Mouse (Mus musculus) ES-E14 (cell line): Measurements from ENCODE around the gene Agap1. TPM values are rescaled to one million over a fixed set of nuclear protein-coding genes. Genes with fewer than 3 reads are reported as not detected.

Source experiments
- DNase-seq: peaks from one replicate; pipeline ENCODE4 v3.0.0-alpha.2; 2013; ENCODE audit warnings: low read depth, low spot score
- H3K27ac ChIP-seq: 2 replicates; pipeline ENCODE4 v1.5.1; 2012; ENCODE audit warnings: low read depth, mild to moderate bottlenecking, low read length, moderate library complexity, mixed read lengths; ENCODE audit not compliant: poor library complexity, insufficient read depth, severe bottlenecking
- H3K36me3 ChIP-seq: 2 replicates; pipeline ENCODE4 v1.6.1; 2012; ENCODE audit warnings: mild to moderate bottlenecking, low read length, moderate library complexity, mixed read lengths; ENCODE audit not compliant: control insufficient read depth, poor library complexity, insufficient read depth, severe bottlenecking
- H3K4me1 ChIP-seq, 2 experiments: fragments of 150-350 bp in 1 of 2; sonication (generic) in 1 of 2; 2 replicates each; pipeline ENCODE4 v1.6.1; 2012; ENCODE audit warnings: low read length in 2 of 2, mild to moderate bottlenecking in 1 of 2, mixed read lengths in 1 of 2; ENCODE audit not compliant: control insufficient read depth in 2 of 2, insufficient read depth in 2 of 2, poor library complexity in 1 of 2
- H3K4me3 ChIP-seq, 2 experiments: fragments of 150-350 bp in 1 of 2; sonication (generic) in 1 of 2; 2 replicates each; pipeline ENCODE4 v1.5.1; 2012; ENCODE audit warnings: low read length in 2 of 2, low read depth in 1 of 2, mild to moderate bottlenecking in 1 of 2, mixed read lengths in 1 of 2; ENCODE audit not compliant: insufficient read depth in 1 of 2, poor library complexity in 1 of 2, severe bottlenecking in 1 of 2
- H3K9ac ChIP-seq: 2 replicates; pipeline ENCODE4 v1.6.1; 2012; ENCODE audit warnings: low read depth, mild to moderate bottlenecking, low read length, mixed read lengths; ENCODE audit not compliant: poor library complexity, insufficient read depth, severe bottlenecking
- H3K9me3 ChIP-seq: fragments of 150-350 bp; sonication (generic); 2 replicates; pipeline ENCODE4 v1.6.1; 2012; ENCODE audit warnings: low read depth, mild to moderate bottlenecking, low read length; ENCODE audit not compliant: control insufficient read depth, insufficient read depth
- CHD2 ChIP-seq: IDR thresholded peaks from 2 replicates; pipeline ENCODE4 v1.6.1; 2014; ENCODE audit warnings: mild to moderate bottlenecking, low read depth, low read length, inconsistent platforms
- HCFC1 ChIP-seq: IDR thresholded peaks from 2 replicates; pipeline ENCODE4 v1.6.1; 2012; ENCODE audit warnings: low read length, inconsistent platforms, borderline replicate concordance; ENCODE audit not compliant: insufficient read depth
- MAFK ChIP-seq: IDR thresholded peaks from 2 replicates; pipeline ENCODE4 v1.6.1; 2014; ENCODE audit warnings: mild to moderate bottlenecking, low read depth, low read length, inconsistent platforms; ENCODE audit not compliant: insufficient read depth
- ZC3H11A ChIP-seq: IDR thresholded peaks from 2 replicates; pipeline ENCODE4 v1.6.1; 2012; ENCODE audit warnings: low read depth, mild to moderate bottlenecking, inconsistent platforms, low read length, borderline replicate concordance
- ZNF384 ChIP-seq: IDR thresholded peaks from 2 replicates; pipeline ENCODE4 v1.6.1; 2012; ENCODE audit warnings: low read depth, low read length, inconsistent platforms
- in situ Hi-C, 2 experiments: fragments of 600-800 bp; cut with MboI; formaldehyde crosslinking; loops; one replicate each; pipeline ENCODE4 v1.15.1; 2025; ENCODE audit warnings: low sequenced_read_pairs in 2 of 2, inconsistent platforms in 1 of 2; ENCODE audit not compliant: unreplicated experiment in 2 of 2
- total RNA-seq: library from RNA; depleted of rRNA; stranded (reverse); fragments of 300-350 nt; gene quantifications from 2 replicates; pipeline ENCODE4 v1.2.3, GENCODE M21; 2012

Agap1 gene
- total RNA-seq, 1 experiment = 19.8 TPM

DNA sequence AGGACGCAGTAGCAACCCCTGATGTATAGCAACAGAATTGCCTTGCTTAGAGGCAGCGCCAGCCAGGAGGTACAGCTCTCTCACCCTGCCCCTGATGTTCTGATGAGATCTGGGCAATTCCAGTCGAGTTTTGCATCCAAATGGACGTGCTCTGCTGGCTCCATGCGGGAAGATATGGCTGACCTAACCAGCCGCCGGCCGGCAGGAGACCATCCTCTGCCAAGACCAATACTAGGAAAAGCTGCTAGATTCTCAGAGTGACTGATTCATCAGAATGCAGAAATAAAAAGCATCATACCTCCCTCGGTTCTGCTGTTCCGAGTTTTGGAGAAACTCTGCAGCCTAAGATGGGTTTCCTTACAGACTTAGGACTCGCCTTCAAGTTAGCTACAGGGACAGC, 423.9 kb downstream of the Agap1 start:
- no peak overlapping the region for H3K9ac ChIP-seq
- in situ Hi-C loops = no loop called here
- no peak for DNase-seq
- no peak overlapping the region for H3K4me3 ChIP-seq
- H3K4me1 ChIP-seq = peaks cover 14 to 39% of the 10 kb centered on the region in 2 experiments
- H3K9me3 ChIP-seq = no peaks in the 10 kb centered on the region
- no peak for TF ChIP-seq MAFK
- TF ChIP-seq HCFC1 = no peak
- TF ChIP-seq CHD2 = no peak
- H3K27ac ChIP-seq = peak overlapping the region; percentile 3; the same call in 1 of the 2 replicates
- H3K36me3 ChIP-seq = no peaks in the 10 kb centered on the region

DNA sequence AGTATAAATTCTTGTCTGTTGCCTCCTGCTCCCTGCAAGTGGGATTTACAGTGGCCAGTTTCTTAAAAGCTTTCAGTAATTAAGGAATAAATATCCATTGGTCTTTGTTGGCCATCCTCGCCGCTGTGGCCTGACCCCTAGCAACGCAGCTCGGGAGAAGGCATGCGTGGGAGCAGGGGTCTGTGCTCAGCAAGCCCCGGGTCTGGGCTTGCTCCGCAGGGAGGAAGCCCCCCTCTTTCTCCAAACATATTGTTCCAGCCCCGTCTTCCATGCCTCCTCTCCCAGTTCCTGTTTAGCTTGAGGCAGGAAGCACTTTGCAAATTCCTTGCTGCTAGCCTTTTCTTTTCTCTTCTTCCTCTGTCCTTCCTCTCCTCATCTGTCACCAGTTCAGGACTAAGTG, 425.6 kb downstream of the Agap1 start:
- Histone ChIP-seq H3K27ac (no peak overlapping the region), H3K9me3 (no peaks in the 10 kb centered on the region), H3K36me3 (no peaks in the 10 kb centered on the region), H3K4me3 (no peak overlapping the region), H3K4me1 (peaks cover 14 to 41% of the 10 kb centered on the region in 2 experiments), H3K9ac (no peak overlapping the region)
- TF ChIP-seq CHD2 (no peak), ZNF384 (no peak)
- in situ Hi-C loops = no loop called here
- no peak for DNase-seq

DNA sequence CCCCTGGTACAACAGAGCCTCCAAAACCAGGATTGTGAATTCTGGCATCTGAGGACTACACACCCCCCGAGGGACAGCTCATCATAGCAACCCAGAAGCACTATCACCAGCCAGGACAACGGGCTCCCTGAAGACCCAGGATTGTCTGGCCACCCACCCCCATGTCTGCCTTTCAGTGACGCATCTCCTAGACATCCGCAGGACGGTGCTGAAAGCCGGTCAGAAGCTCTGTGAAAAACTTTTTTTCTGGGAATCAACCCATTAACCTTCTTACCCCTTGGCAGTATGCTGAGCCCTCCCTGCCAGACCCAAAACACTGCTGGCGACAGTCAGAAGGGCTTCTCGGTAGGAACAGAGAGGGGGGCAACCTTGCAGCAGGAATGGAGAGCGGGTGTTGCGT, 426.2 kb downstream of the Agap1 start:
- in situ Hi-C loops = no loop called here
- Histone ChIP-seq H3K4me1 (peaks cover 14 to 38% of the 10 kb centered on the region in 2 experiments), H3K9me3 (no peaks in the 10 kb centered on the region), H3K36me3 (no peaks in the 10 kb centered on the region), H3K9ac (no peak overlapping the region), H3K27ac (no peak overlapping the region), H3K4me3 (no peak overlapping the region)
- no peak for DNase-seq
- TF ChIP-seq HCFC1 = no peak
- no peak for TF ChIP-seq ZC3H11A
- no peak for TF ChIP-seq ZNF384
- no peak for TF ChIP-seq CHD2
- no peak for TF ChIP-seq MAFK

DNA sequence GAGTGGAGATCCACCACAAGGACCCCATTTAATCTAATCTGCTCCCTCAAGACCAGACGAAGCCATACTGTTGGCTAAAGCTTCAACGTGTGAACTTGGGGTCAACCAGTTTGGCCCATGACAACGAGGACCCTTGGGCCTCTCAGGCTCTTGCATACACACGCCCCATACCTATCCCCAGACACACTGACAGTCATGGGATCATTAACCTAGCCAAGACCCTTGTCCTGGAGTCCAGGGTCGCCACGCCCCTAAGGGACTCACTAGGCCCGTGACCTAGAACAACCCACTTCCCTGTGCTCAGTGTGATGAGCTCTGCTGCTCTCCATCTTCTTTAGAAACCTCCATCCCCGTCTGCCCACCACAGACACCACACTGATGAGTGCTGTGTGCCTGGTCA, 429.7 kb downstream of the Agap1 start:
- Histone ChIP-seq H3K27ac (no peak overlapping the region), H3K4me1 (peaks cover 0 to 23% of the 10 kb centered on the region in 2 experiments; a peak in 2 of 4 replicates), H3K4me3 (no peak overlapping the region), H3K9ac (no peak overlapping the region), H3K9me3 (no peaks in the 10 kb centered on the region), H3K36me3 (peaks cover 7% of the 10 kb centered on the region; the same call in 1 of the 2 replicates)
- in situ Hi-C loops = no loop called here
- DNase-seq = no peak
- no peak for TF ChIP-seq ZNF384
- TF ChIP-seq ZC3H11A = no peak

DNA sequence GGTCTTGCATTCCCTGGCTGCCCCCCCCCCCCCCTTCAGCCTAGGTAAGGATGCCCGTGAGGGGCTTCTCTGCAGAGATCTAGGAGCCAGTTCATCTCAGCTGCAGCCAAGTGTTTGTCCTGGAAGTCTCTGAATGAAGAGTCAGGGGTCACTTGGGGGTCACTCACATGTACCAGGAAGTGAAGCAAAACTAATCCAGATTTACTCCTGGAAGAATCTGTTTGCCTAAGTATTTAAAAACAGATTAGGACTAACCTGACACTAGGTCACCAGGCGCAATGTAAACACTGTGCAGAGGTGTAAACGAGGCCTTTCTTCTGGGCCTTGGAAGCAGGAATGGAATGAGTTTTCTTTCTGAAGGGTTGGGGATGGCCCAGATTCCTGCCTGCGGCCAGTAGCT, 431.1 kb downstream of the Agap1 start:
- H3K4me3 ChIP-seq = no peak overlapping the region
- no peak overlapping the region for H3K27ac ChIP-seq
- H3K4me1 ChIP-seq = peaks cover 0 to 14% of the 10 kb centered on the region in 2 experiments; a peak in 2 of 4 replicates
- no peak for DNase-seq
- TF ChIP-seq CHD2 (no peak), HCFC1 (no peak), ZC3H11A (no peak), MAFK (no peak), ZNF384 (no peak)
- no peak overlapping the region for H3K9ac ChIP-seq
- H3K36me3 ChIP-seq = peaks cover 8% of the 10 kb centered on the region; the same call in 1 of the 2 replicates
- in situ Hi-C loops = no loop called here
- no peaks in the 10 kb centered on the region for H3K9me3 ChIP-seq
